Mouse (Mus musculus): ENCODE measurements around the gene Kcnc4.

The Kcnc4 gene

DNA sequence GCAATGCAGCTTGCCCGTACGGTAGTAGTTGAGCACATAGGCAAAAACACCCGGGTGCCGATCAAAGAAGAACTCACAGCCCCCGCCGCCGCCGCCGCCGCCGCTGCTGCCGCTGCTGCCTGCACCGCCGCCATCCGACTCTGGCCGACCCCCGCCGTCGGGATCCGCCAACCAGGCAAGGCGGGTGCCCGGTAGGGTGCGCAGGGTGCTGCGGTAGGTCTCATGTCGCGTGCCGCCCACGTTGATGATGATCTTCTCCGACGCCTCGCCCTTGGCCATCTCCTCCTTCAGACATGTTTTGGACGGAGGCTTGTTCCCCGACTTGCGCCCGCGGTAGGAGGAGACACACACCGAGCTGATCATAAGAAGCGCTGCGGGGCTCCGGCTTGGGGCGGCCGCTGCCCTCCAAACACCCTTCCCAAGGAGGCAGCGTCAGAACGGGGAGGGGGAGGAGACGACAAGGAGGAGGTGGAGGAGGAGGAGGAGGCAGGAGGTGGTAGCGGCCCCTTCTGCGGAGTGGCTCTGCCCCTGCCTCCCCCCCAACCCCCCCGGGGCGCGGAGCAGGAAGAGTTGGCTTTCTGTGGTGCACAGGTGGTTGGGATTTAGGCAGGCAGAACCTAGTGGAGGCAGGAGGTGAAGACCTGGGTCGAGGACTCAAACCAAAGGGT, 690 bp downstream of the Kcnc4 start:
- no peak for DNase-seq (ENCODE audit: low spot score)

DNA sequence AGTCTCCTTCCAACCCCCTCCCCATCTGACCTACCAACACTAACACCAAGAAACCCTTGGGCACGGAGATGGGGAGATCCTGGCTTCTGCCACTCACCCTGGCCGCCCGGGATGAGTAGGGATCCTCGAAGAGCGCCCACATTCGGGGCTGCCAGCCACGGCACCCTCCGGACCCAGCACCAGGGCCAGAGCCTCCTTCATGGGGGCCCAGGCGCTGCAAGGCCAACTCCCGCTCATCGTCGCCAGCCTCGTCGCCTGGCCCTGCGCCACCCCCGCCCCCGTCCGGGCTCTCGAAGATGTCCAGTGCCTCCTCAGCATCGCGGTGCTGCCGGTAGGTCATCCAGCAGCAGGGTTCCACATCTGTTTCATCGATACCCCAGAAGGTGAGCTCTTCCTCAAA, 1.2 kb downstream of the Kcnc4 start:
- DNase-seq (ENCODE audit: low spot score): no peak

- no peak for DNase-seq (ENCODE audit: low spot score)
Observed at GRCm38 (mm10) chr3:107454280-107454679, 5.1 kb downstream of the Kcnc4 start.

DNA sequence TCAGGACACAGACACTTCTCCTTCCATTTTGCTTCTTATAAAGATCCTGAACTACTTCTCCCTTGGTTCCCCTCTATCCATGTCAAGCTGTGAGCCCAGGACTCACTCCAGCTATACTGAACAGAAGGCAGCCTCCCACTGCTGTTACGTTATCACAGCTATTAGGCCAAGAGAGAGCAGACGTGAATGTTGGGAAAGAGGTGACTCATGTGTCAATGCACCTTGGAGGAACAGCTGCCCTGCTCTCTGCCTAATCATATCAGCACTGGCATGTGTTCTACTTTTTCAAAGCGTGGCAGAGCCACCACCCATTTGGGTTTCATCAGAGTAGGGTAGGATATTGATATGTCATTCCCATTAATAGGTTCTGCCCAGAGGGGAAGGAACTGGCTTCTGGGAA, 12.5 kb downstream of the Kcnc4 start:
- no peak for DNase-seq (ENCODE audit: low spot score)

- DNase-seq (ENCODE audit: low spot score): no peak
Observed at GRCm38 (mm10) chr3:107443866-107444265, 15.5 kb downstream of the Kcnc4 start.

DNA sequence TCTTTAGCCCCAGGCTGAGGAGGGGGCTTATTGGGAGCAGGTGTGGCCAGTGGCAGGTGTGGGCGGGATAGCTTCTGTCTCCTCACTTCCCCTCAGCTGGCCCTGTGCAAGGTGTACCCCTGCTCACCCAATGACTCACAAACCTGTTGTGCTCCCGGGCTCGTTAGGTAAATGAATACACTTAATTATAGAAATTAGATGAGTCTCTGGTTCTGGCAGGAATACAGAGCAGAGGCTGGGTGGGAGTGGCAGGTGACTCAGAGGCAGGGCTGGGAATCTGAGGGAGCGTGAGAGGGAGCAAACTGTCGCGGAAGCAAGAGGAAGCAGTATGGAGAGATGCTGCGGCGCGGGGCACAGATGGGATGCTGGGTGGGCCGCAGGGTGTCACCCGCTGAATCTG, 17.2 kb downstream of the Kcnc4 start:
- no peak for DNase-seq (ENCODE audit: low spot score)

- no peak for DNase-seq (ENCODE audit: low spot score)
Observed at GRCm38 (mm10) chr3:107441306-107441705, 18.0 kb downstream of the Kcnc4 start.

GRCm38 (mm10) chr3:107439280-107439679, 20.1 kb downstream of the Kcnc4 start:
- no peak for DNase-seq (ENCODE audit: low spot score)

- no peak for DNase-seq (ENCODE audit: low spot score)
Observed at GRCm38 (mm10) chr3:107437666-107438065, 21.7 kb downstream of the Kcnc4 start.

- DNase-seq (ENCODE audit: low spot score): no peak
Observed at GRCm38 (mm10) chr3:107436434-107436833, 22.9 kb downstream of the Kcnc4 start.

DNA sequence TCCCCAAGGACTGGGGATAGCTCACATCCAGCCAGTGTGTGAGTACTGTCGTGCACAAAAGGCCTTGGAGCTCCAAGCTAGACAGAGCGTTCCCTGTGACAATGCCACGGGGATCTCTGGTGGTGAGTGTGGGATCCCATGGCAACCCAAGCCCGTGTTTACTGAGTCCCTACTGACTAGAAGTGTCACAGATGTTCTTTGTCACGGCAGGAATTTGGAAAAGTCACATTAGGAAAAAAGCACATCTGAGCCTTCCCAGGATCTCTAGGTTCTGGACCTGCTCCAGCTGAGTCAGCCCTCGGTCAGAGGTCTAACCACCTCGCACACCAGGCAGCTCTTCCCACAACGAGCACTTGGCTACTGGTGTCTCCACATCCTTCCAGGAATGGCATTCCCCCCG, 25.7 kb downstream of the Kcnc4 start:
- no peak for DNase-seq (ENCODE audit: low spot score)

GRCm38 (mm10) chr3:107431268-107431667, 28.1 kb downstream of the Kcnc4 start:
- no peak for DNase-seq (ENCODE audit: low spot score)

- no peak for DNase-seq (ENCODE audit: low spot score)
Observed at GRCm38 (mm10) chr3:107424258-107425041, 34.9 kb downstream of the Kcnc4 start.

DNA sequence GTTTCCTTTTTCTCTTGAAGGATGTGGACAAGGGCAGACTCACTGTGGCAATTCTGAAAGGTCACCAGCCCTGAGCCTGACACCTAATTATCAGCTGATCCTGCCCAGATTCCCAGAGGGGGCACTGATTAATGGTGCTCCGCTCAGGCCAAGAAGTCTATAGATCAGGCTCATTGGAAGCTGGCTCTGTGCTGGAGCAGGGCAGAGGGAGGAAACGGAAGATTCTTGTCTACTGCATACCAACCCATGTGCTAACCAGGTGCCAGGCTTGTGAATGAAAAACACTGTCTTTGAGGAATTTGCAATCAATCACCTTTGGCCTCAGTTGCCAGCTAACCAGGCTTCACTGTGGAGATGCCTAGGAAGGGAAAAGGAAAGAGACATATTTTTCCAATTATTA, 39.2 kb downstream of the Kcnc4 start:
- no peak for DNase-seq (ENCODE audit: low spot score)

DNA sequence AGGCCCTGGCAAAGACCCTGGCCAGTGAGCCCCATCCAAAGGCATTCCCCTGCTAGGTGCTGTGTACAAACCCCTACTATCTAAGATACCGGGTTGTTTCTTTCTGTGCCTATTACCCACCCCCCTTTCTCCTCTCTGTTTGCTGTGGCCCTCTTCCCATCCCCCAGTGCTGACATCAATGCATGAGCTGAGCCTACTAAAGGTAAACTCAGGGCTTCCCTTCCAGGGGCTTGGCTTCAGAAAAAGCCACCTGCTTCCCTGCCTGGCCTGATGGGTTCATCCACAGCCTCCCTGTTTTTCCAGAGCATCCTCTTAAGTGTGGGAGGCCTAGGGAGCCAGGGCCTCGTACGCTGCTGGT, 42.1 kb downstream of the Kcnc4 start:
- no peak for DNase-seq (ENCODE audit: low spot score)

- DNase-seq (ENCODE audit: low spot score): no peak
Observed at GRCm38 (mm10) chr3:107416541-107417286, 42.6 kb downstream of the Kcnc4 start.

GRCm38 (mm10) chr3:107413093-107413492, 46.3 kb downstream of the Kcnc4 start:
- no peak for DNase-seq (ENCODE audit: low spot score)

DNA sequence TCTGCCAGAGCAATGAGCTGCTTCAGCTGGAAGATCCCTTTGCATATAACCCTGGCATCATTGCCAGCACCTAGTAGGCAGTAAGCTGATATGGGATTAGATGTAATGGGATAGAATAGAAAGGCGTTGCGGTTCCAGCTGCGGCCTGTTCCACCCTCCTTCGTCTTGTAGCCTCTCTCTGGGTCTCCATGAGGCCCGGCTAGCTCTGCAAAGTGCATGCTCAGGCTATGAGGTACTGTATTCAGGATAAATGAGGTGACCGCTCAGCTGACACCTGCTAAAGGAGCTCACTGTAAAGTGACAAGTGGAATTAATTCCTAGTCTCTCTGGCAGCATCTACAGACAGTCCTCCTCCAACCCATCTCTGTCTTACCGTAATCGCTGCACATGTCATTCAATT, 46.8 kb downstream of the Kcnc4 start:
- DNase-seq (ENCODE audit: low spot score): no peak

DNA sequence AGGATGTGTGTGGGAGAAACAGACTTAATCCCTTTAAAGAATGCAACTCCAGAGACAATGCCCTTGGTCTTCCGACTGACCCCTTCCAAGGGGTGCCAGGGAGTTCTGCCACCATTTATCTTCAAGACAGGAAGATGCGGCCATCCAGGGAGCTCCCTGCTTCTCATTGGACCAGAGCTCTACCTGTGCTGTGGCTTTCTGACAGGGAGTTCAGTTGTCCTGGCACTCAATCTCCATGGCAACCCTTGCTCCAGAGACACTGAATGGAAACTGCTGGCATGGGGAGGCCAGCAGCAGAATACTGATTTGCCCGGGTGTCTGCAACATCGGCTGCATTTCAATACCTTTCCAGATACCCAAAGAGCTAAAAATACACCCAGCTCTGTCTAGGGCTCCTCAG, 47.7 kb downstream of the Kcnc4 start:
- no peak for DNase-seq (ENCODE audit: low spot score)

- DNase-seq (ENCODE audit: low spot score): no peak
Observed at GRCm38 (mm10) chr3:107401401-107401800, 58.0 kb downstream of the Kcnc4 start.

- DNase-seq (ENCODE audit: low spot score): no peak
Observed at GRCm38 (mm10) chr3:107399991-107400640, 59.2 kb downstream of the Kcnc4 start.

GRCm38 (mm10) chr3:107391198-107391597, 68.2 kb downstream of the Kcnc4 start:
- no peak for DNase-seq (ENCODE audit: low spot score)
